Mouse (Mus musculus) kidney, embryonic 15.5 days (tissue): ENCODE results near the gene Tsacc. TPM values are rescaled to one million over a fixed set of nuclear protein-coding genes. Genes with fewer than 3 reads are reported as not detected.
"Not testable (repeated sequence)": the region's sequence is repeated elsewhere in the genome, so short reads cannot be mapped to it uniquely, and the experiment has no call there.

Experiments used
- ATAC-seq: fragments of 200-750 bp; cut with Nextera tagmentation; replicated peaks from 2 replicates; pipeline ENCODE4 v1.8.0; 2017; ENCODE audit warnings: moderate TSS enrichment; ENCODE audit not compliant: low FRiP score
- H3K27ac ChIP-seq: fragments of 300-500 bp; sonication (generic); 2 replicates; pipeline ENCODE4 v1.5.1; 2015; ENCODE audit warnings: mild to moderate bottlenecking, inconsistent platforms
- H3K27me3 ChIP-seq: fragments of 300-500 bp; sonication (generic); 2 replicates; pipeline ENCODE4 v1.6.1; 2015; ENCODE audit warnings: inconsistent platforms
- H3K36me3 ChIP-seq: fragments of 300-500 bp; sonication (generic); 2 replicates; pipeline ENCODE4 v1.6.1; 2015; ENCODE audit warnings: inconsistent platforms
- H3K4me1 ChIP-seq: fragments of 300-500 bp; sonication (generic); 2 replicates; pipeline ENCODE4 v1.6.1; 2015; ENCODE audit warnings: inconsistent platforms
- H3K4me2 ChIP-seq: fragments of 300-500 bp; sonication (generic); 2 replicates; pipeline ENCODE4 v1.6.1; 2015; ENCODE audit warnings: moderate library complexity, mild to moderate bottlenecking, inconsistent platforms
- H3K4me3 ChIP-seq: fragments of 300-500 bp; sonication (generic); replicated peaks from 2 replicates; pipeline ENCODE4 v1.5.1; 2015; ENCODE audit warnings: mild to moderate bottlenecking, inconsistent platforms
- H3K9ac ChIP-seq: fragments of 300-500 bp; sonication (generic); 2 replicates; pipeline ENCODE4 v1.6.1; 2015; ENCODE audit warnings: mild to moderate bottlenecking, inconsistent platforms
- H3K9me3 ChIP-seq: fragments of 300-500 bp; sonication (generic); replicated peaks from 2 replicates; pipeline ENCODE4 v1.6.1; 2016; ENCODE audit warnings: inconsistent platforms
- WGBS: fragments of 180-500 bp; shearing (Covaris S2); methylation state at CpG from one replicate; pipeline ENCODE4 v1.1.7; 2015; ENCODE audit warnings: mixed read lengths; 5-methylcytosine and 5-hydroxymethylcytosine counted together
- polyA plus RNA-seq: library from polyadenylated mRNA; unstranded; fragments of >200 nt; fragmentation: Nextera tagmentation; extraction: Ambion mirVana; gene quantifications from 2 replicates; pipeline ENCODE4 v1.2.1, GENCODE M21; 2015

Tsacc gene
- polyA plus RNA-seq, 1 experiment from 2014 or later = 12.9 TPM

- no peak overlapping the region for H3K4me3 ChIP-seq
- no peak overlapping the region for H3K9ac ChIP-seq
- H3K4me1 ChIP-seq = no peaks in the 10 kb centered on the region
- no peaks in the 10 kb centered on the region for H3K27me3 ChIP-seq
- ATAC-seq = no peak
- peaks cover under 1% of the 10 kb centered on the region; the same call in 1 of the 2 replicates for H3K36me3 ChIP-seq
- WGBS = 91% methylated on average over 2 of the region's 2 CpGs
- H3K4me2 ChIP-seq = no peak overlapping the region
- no peaks in the 10 kb centered on the region for H3K9me3 ChIP-seq
- no peak overlapping the region for H3K27ac ChIP-seq
These were observed 16.8 kb downstream of the Tsacc start for GRCm38 (mm10) chr3:88280035-88280434.

GRCm38 (mm10) chr3:88276529-88277143 is 20.2 kb downstream of the Tsacc start:
- Histone ChIP-seq H3K9me3 (no peaks in the 10 kb centered on the region), H3K4me1 (no peaks in the 10 kb centered on the region), H3K27me3 (no peaks in the 10 kb centered on the region), H3K4me3 (no peak overlapping the region), H3K9ac (no peak overlapping the region), H3K4me2 (no peak overlapping the region), H3K27ac (no peak overlapping the region), H3K36me3 (no peaks in the 10 kb centered on the region)
- WGBS = 37% methylated on average over 7 of the region's 7 CpGs
- no peak for ATAC-seq

GRCm38 (mm10) chr3:88276121-88276520 is 20.7 kb downstream of the Tsacc start:
- no peak overlapping the region for H3K4me2 ChIP-seq
- WGBS = 65% methylated on average over 2 of the region's 2 CpGs
- H3K4me3 ChIP-seq = no peak overlapping the region
- no peaks in the 10 kb centered on the region for H3K36me3 ChIP-seq
- no peak overlapping the region for H3K9ac ChIP-seq
- ATAC-seq = no peak
- no peaks in the 10 kb centered on the region for H3K4me1 ChIP-seq
- no peaks in the 10 kb centered on the region for H3K27me3 ChIP-seq
- H3K9me3 ChIP-seq = no peaks in the 10 kb centered on the region
- H3K27ac ChIP-seq = no peak overlapping the region

- H3K4me3 ChIP-seq = no peak overlapping the region
- WGBS = 92% methylated on average over 4 of the region's 4 CpGs
- no peaks in the 10 kb centered on the region for H3K9me3 ChIP-seq
- ATAC-seq = no peak
- no peak overlapping the region for H3K4me2 ChIP-seq
- H3K4me1 ChIP-seq = no peaks in the 10 kb centered on the region
- no peaks in the 10 kb centered on the region for H3K36me3 ChIP-seq
- no peak overlapping the region for H3K27ac ChIP-seq
- H3K9ac ChIP-seq = no peak overlapping the region
- H3K27me3 ChIP-seq = no peaks in the 10 kb centered on the region
These were observed 22.8 kb downstream of the Tsacc start for GRCm38 (mm10) chr3:88274002-88274401.

- Histone ChIP-seq H3K4me3 (no peak overlapping the region), H3K27ac (no peak overlapping the region)
These were observed 24.9 kb downstream of the Tsacc start for GRCm38 (mm10) chr3:88271859-88272258.

GRCm38 (mm10) chr3:88271298-88271697 is 25.5 kb downstream of the Tsacc start:
- 98% methylated on average over 2 of the region's 2 CpGs for WGBS

More at GRCm38 (mm10) chr3:88271859-88272258, 24.9 kb downstream of the Tsacc start:
- H3K4me2 ChIP-seq = no peak overlapping the region
- no peaks in the 10 kb centered on the region for H3K4me1 ChIP-seq
- no peak for ATAC-seq
- H3K36me3 ChIP-seq = no peaks in the 10 kb centered on the region
- no peaks in the 10 kb centered on the region for H3K9me3 ChIP-seq
- no peak overlapping the region for H3K9ac ChIP-seq
- no peaks in the 10 kb centered on the region for H3K27me3 ChIP-seq
- 83% methylated on average over 3 of the region's 3 CpGs for WGBS

GRCm38 (mm10) chr3:88268991-88269390 is 27.8 kb downstream of the Tsacc start:
- Histone ChIP-seq H3K9me3 (no peaks in the 10 kb centered on the region), H3K9ac (no peak overlapping the region), H3K36me3 (no peaks in the 10 kb centered on the region), H3K4me2 (no peak overlapping the region), H3K4me3 (no peak overlapping the region), H3K4me1 (no peaks in the 10 kb centered on the region), H3K27me3 (no peaks in the 10 kb centered on the region), H3K27ac (no peak overlapping the region)
- 83% methylated on average over 5 of the region's 5 CpGs for WGBS
- no peak for ATAC-seq

More at GRCm38 (mm10) chr3:88271298-88271697, 25.5 kb downstream of the Tsacc start:
- not testable (repeated sequence) for H3K36me3 ChIP-seq, H3K4me1 ChIP-seq, ATAC-seq, H3K4me2 ChIP-seq, H3K9me3 ChIP-seq, H3K4me3 ChIP-seq, H3K27ac ChIP-seq, H3K9ac ChIP-seq, H3K27me3 ChIP-seq

GRCm38 (mm10) chr3:88268014-88268413 is 28.8 kb downstream of the Tsacc start:
- H3K4me2 ChIP-seq = not testable (repeated sequence)
- 84% methylated on average over 6 of the region's 6 CpGs for whole genome bisulfite sequencing

GRCm38 (mm10) chr3:88262346-88262745 is 34.5 kb downstream of the Tsacc start:
- H3K9me3 ChIP-seq = no peaks in the 10 kb centered on the region
- H3K36me3 ChIP-seq = no peaks in the 10 kb centered on the region
- H3K4me2 ChIP-seq = no peak overlapping the region
- 51% methylated on average over 3 of the region's 3 CpGs for WGBS
- H3K27me3 ChIP-seq = 0 out of 2 replicates have a peak, but pooled peaks cover 6% of the 10 kb centered on the region
- H3K4me1 ChIP-seq = no peaks in the 10 kb centered on the region
- no peak overlapping the region for H3K4me3 ChIP-seq
- no peak for ATAC-seq
- H3K9ac ChIP-seq = no peak overlapping the region
- H3K27ac ChIP-seq = peak overlapping the region; percentile 41; the same call in 1 of the 2 replicates

More at GRCm38 (mm10) chr3:88268014-88268413, 28.8 kb downstream of the Tsacc start:
- H3K27me3 ChIP-seq, H3K27ac ChIP-seq, H3K4me3 ChIP-seq, ATAC-seq, H3K9me3 ChIP-seq, H3K4me1 ChIP-seq, H3K9ac ChIP-seq, H3K36me3 ChIP-seq: not testable (repeated sequence)

- peaks cover 30% of the 10 kb centered on the region for H3K4me1 ChIP-seq
- H3K9me3 ChIP-seq = no peaks in the 10 kb centered on the region
- H3K36me3 ChIP-seq = no peaks in the 10 kb centered on the region
- ATAC-seq = peak; percentile 69; the same call in 1 of the 2 replicates
- H3K27me3 ChIP-seq = peaks cover 43% of the 10 kb centered on the region
- H3K9ac ChIP-seq = no peak overlapping the region
- 40% methylated on average over 7 of the region's 7 CpGs for WGBS
- peak overlapping the region; percentile 60; the same call in 1 of the 2 replicates for H3K27ac ChIP-seq
- H3K4me3 ChIP-seq = no peak overlapping the region
- H3K4me2 ChIP-seq = no peak overlapping the region
These were observed 40.4 kb downstream of the Tsacc start for GRCm38 (mm10) chr3:88256382-88256781.

- H3K9ac ChIP-seq = no peak overlapping the region
- H3K4me1 ChIP-seq = peaks cover 30% of the 10 kb centered on the region
- no peak overlapping the region for H3K4me2 ChIP-seq
- no peak overlapping the region for H3K4me3 ChIP-seq
- peak overlapping the region; percentile 60; the same call in 1 of the 2 replicates for H3K27ac ChIP-seq
- H3K36me3 ChIP-seq = no peaks in the 10 kb centered on the region
- WGBS = 36% methylated on average over 6 of the region's 6 CpGs
- ATAC-seq = peak; percentile 50; the same call in 1 of the 2 replicates
- H3K27me3 ChIP-seq = peaks cover 43% of the 10 kb centered on the region
- no peaks in the 10 kb centered on the region for H3K9me3 ChIP-seq
These were observed 40.8 kb downstream of the Tsacc start for GRCm38 (mm10) chr3:88255950-88256349.

- H3K4me1 ChIP-seq = peaks cover 30% of the 10 kb centered on the region
- peak within 1 kb of the TSS; percentile 39 for H3K4me3 ChIP-seq
- 2% methylated on average over 34 of the region's 34 CpGs for WGBS
- peaks cover 43% of the 10 kb centered on the region for H3K27me3 ChIP-seq
- no peaks in the 10 kb centered on the region for H3K9me3 ChIP-seq
- ATAC-seq = peak; percentile 61; the same call in 1 of the 2 replicates
- H3K36me3 ChIP-seq = no peaks in the 10 kb centered on the region
- peak within 1 kb of the TSS; percentile 35; the same call in 1 of the 2 replicates for H3K9ac ChIP-seq
- no peak within 1 kb of the TSS for H3K27ac ChIP-seq
- H3K4me2 ChIP-seq = peak within 1 kb of the TSS; percentile 66
These were observed 42.4 kb downstream of the Tsacc start, which contains the start of gene Rhbg for GRCm38 (mm10) chr3:88254268-88254926. Rhbg (minus strand) TSS chr3:88254709.
